Mouse (Mus musculus) midbrain, embryonic 12.5 days (tissue): ENCODE results near the gene Mefv. TPM values are rescaled to one million over a fixed set of nuclear protein-coding genes. Genes with fewer than 3 reads are reported as not detected.

Experiments
- ATAC-seq: fragments of 200-750 bp; cut with Nextera tagmentation; 2 replicates; pipeline ENCODE4 v1.8.0; 2017; ENCODE audit warnings: low read depth, moderate TSS enrichment, moderate library complexity; ENCODE audit not compliant: low FRiP score
- H3K27ac ChIP-seq: fragments of 300-500 bp; sonication (generic); replicated peaks from 2 replicates; pipeline ENCODE4 v1.5.1; 2016; ENCODE audit warnings: mild to moderate bottlenecking
- H3K27me3 ChIP-seq: fragments of 300-500 bp; sonication (generic); 2 replicates; pipeline ENCODE4 v1.6.1; 2016; ENCODE audit warnings: mild to moderate bottlenecking
- H3K36me3 ChIP-seq: fragments of 300-500 bp; sonication (generic); 2 replicates; pipeline ENCODE4 v1.6.1; 2016
- H3K4me1 ChIP-seq: fragments of 300-500 bp; sonication (generic); 2 replicates; pipeline ENCODE4 v1.6.1; 2016
- H3K4me2 ChIP-seq: fragments of 300-500 bp; sonication (generic); replicated peaks from 2 replicates; pipeline ENCODE4 v1.6.1; 2016; ENCODE audit warnings: mild to moderate bottlenecking, moderate library complexity
- H3K4me3 ChIP-seq: fragments of 300-500 bp; sonication (generic); 2 replicates; pipeline ENCODE4 v1.5.1; 2016; ENCODE audit warnings: mild to moderate bottlenecking
- H3K9ac ChIP-seq: fragments of 300-500 bp; sonication (generic); replicated peaks from 2 replicates; pipeline ENCODE4 v1.6.1; 2016; ENCODE audit warnings: mild to moderate bottlenecking, moderate library complexity
- H3K9me3 ChIP-seq: fragments of 300-500 bp; sonication (generic); 2 replicates; pipeline ENCODE4 v1.6.1; 2016; ENCODE audit warnings: mild to moderate bottlenecking
- WGBS: fragments of 180-500 bp; shearing (Covaris S2); methylation state at CpG from one replicate; pipeline ENCODE4 v1.1.7; 2016; 5-methylcytosine and 5-hydroxymethylcytosine counted together
- polyA plus RNA-seq: library from polyadenylated mRNA; unstranded; fragments of >200 nt; fragmentation: Nextera tagmentation; extraction: Ambion mirVana; gene quantifications from 2 replicates; pipeline ENCODE4 v1.2.1, GENCODE M21; 2016

Gene Mefv
- polyA plus RNA-seq = not detected in 2 replicates

DNA sequence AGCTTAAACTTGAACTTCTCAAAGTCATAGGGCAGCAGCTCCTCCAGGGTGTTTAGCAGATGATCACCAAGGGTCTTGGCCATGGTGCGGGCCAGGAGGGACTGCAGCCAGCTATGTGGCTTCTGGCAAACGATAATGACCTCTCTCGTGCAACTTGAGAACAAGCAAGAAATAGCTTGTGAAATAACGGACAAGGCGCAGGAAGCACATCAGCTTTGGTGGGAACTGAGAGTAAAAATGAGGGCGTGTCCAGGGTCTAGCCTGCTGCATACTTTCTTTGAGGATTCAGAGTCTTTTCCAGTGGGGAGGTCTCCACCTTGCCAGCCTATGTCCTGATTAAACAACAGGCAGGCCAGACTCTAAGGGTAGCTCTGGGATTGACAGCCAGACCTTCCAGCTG is at the start of gene Mefv:
Mefv (minus strand) TSS at position 118 of the 400 bp plus-strand sequence.
- Histone ChIP-seq H3K27ac (no peak within 1 kb of the TSS), H3K9me3 (no peaks in the 10 kb centered on the region), H3K4me3 (no peak within 1 kb of the TSS), H3K4me1 (no peaks in the 10 kb centered on the region), H3K9ac (no peak within 1 kb of the TSS), H3K4me2 (no peak within 1 kb of the TSS), H3K27me3 (no peaks in the 10 kb centered on the region), H3K36me3 (no peaks in the 10 kb centered on the region)
- no peak for ATAC-seq
- 94% methylated on average over 6 of the region's 6 CpGs for WGBS

GRCm38 (mm10) chr16:3748976-3749375 is 31.1 kb upstream of the Mefv start:
- H3K4me3 ChIP-seq = no peak overlapping the region
- no peak overlapping the region for H3K9ac ChIP-seq
- H3K27me3 ChIP-seq = no peaks in the 10 kb centered on the region
- H3K27ac ChIP-seq = no peak overlapping the region
- peaks cover 18% of the 10 kb centered on the region for H3K4me1 ChIP-seq
- H3K9me3 ChIP-seq = peaks cover 24% of the 10 kb centered on the region
- no peak for ATAC-seq
- 94% methylated on average over 3 of the region's 3 CpGs for WGBS
- H3K36me3 ChIP-seq = peaks cover 65% of the 10 kb centered on the region
- H3K4me2 ChIP-seq = no peak overlapping the region

- Histone ChIP-seq H3K9me3 (peaks cover 24% of the 10 kb centered on the region), H3K4me1 (peaks cover 22% of the 10 kb centered on the region), H3K9ac (no peak overlapping the region; the same call in 1 of the 2 replicates), H3K27ac (no peak overlapping the region), H3K27me3 (no peaks in the 10 kb centered on the region), H3K4me2 (peak overlapping the region; percentile 93), H3K4me3 (peak overlapping the region; percentile 84), H3K36me3 (peaks cover 44% of the 10 kb centered on the region)
- ATAC-seq = no peak
- 89% methylated on average over 4 of the region's 4 CpGs for WGBS
Measured at GRCm38 (mm10) chr16:3745656-3746055, 27.8 kb upstream of the Mefv start.

DNA sequence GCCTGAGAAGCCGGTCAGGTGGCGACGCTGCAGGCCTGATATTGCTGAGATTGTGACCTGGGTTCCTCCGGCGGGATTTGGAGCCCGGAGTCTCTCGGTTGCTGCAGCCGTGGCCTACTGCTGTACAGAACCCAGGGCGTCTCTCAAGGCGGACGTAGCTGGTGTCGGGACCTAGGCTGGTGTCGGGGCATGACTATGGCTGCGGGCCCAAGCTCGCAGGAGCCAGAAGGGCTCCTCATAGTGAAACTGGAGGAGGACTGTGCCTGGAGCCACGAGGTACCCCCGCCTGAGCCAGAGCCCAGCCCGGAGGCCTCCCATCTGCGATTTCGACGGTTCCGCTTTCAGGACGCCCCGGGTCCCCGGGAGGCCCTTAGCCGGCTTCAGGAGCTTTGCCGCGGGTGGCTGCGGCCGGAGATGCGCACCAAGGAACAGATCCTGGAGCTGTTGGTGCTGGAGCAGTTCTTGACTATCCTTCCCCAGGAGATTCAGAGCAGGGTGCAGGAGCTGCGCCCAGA is 26.3 kb upstream of the Mefv start:
- peaks cover 30% of the 10 kb centered on the region for H3K36me3 ChIP-seq
- peak overlapping the region; percentile 84 for H3K4me3 ChIP-seq
- peak overlapping the region; percentile 93 for H3K4me2 ChIP-seq
- H3K9ac ChIP-seq = peak overlapping the region; percentile 87
- no peak; the same call in 1 of the 2 replicates for ATAC-seq
- peaks cover 14% of the 10 kb centered on the region for H3K9me3 ChIP-seq
- H3K4me1 ChIP-seq = peaks cover 22% of the 10 kb centered on the region
- peak overlapping the region; percentile 85 for H3K27ac ChIP-seq
- H3K27me3 ChIP-seq = no peaks in the 10 kb centered on the region
- under 1% methylated on average over 32 of the region's 32 CpGs for WGBS

DNA sequence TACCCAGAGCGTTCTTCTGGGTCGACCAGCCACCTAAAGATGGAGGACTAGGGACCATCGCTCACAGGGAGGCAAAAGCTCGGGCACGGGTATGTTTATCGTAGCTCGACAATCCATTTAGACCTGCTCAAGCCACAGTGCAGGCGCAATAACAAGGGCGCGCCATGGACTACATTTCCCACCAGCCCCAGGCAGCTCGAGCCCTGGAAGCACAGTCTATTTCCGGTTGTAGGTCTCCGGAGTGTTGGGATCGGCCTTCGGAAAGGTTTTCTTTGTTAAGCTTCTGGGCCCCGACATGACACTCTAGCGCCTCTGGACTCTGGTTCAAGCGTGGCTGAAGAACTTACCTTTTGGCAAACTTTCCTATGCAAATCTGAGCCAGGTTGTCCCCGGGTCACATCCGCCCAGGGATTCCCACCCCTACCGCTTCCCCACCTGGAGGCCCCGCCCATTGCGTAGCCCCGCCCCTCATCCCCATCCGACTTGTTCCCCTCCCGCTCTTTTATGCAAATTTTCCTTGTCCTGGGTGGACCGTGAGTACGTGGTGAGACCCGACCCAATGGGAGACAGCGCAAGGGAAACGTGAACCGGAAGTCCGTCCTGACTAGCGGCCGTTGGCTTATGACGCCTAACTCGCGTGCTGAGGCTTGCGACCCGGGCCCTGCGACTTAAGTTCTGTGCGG is 25.7 kb upstream of the Mefv start, which contains the start of gene Zfp263:
Zfp263 (plus strand) TSS at position 591 of the 683 bp plus-strand sequence.
- Histone ChIP-seq H3K4me1 (peaks cover 22% of the 10 kb centered on the region), H3K27ac (peak within 1 kb of the TSS; percentile 85), H3K9ac (peak within 1 kb of the TSS; percentile 87), H3K27me3 (no peaks in the 10 kb centered on the region), H3K9me3 (peaks cover 8% of the 10 kb centered on the region), H3K4me3 (peak within 1 kb of the TSS; percentile 84), H3K36me3 (peaks cover 24% of the 10 kb centered on the region), H3K4me2 (peak within 1 kb of the TSS; percentile 93)
- peak; percentile 98 for ATAC-seq
- under 1% methylated on average over 42 of the region's 42 CpGs for WGBS

GRCm38 (mm10) chr16:3742466-3742865 is 24.6 kb upstream of the Mefv start:
- Histone ChIP-seq H3K9me3 (no peaks in the 10 kb centered on the region), H3K27ac (no peak overlapping the region), H3K4me1 (peaks cover 22% of the 10 kb centered on the region), H3K27me3 (no peaks in the 10 kb centered on the region), H3K36me3 (peaks cover 14% of the 10 kb centered on the region), H3K4me3 (no peak overlapping the region; the same call in 1 of the 2 replicates), H3K9ac (no peak overlapping the region), H3K4me2 (no peak overlapping the region)
- ATAC-seq = no peak
- 99% methylated on average over 6 of the region's 6 CpGs for WGBS

DNA sequence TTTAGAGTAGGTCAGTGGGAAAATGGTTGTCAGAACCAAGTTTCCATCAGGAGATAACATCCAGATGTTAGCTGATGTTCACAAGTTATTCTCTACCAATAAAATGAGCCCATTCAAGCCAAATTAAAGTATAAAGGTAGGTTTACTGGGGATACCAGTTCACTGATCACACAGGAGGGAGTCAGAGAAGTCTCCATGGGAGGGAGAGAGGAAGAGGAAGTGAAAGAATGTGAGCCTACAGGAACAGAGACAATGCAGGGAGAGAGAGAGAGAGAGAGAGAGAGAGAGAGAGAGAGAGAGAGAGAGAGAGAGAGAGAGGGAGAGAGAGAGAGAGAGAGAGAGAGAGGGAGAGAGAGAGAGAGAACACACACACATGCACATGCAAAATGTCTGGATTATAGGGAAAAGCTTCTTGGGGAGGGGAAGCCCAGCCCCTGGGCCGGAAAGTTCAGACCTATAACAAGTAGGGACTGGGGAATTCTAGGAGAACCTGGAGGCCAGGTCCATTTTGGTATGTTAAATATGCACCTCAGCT is 15.4 kb upstream of the Mefv start:
- H3K4me2 ChIP-seq = no peak overlapping the region
- WGBS = 76% methylated on average over 1 of the region's 1 CpGs
- no peaks in the 10 kb centered on the region for H3K36me3 ChIP-seq
- no peaks in the 10 kb centered on the region for H3K27me3 ChIP-seq
- ATAC-seq = no peak
- H3K4me1 ChIP-seq = no peaks in the 10 kb centered on the region
- no peak overlapping the region for H3K4me3 ChIP-seq
- no peak overlapping the region for H3K9ac ChIP-seq
- H3K27ac ChIP-seq = no peak overlapping the region
- H3K9me3 ChIP-seq = no peaks in the 10 kb centered on the region

- ATAC-seq = no peak
- Histone ChIP-seq H3K27ac (no peak overlapping the region), H3K9ac (no peak overlapping the region), H3K27me3 (no peaks in the 10 kb centered on the region), H3K9me3 (no peaks in the 10 kb centered on the region), H3K4me1 (no peaks in the 10 kb centered on the region), H3K4me2 (no peak overlapping the region), H3K36me3 (no peaks in the 10 kb centered on the region), H3K4me3 (no peak overlapping the region)
- 92% methylated on average over 4 of the region's 4 CpGs for WGBS
Measured at GRCm38 (mm10) chr16:3732612-3733011, 14.7 kb upstream of the Mefv start.

GRCm38 (mm10) chr16:3727980-3728720 is 10.3 kb upstream of the Mefv start:
- Histone ChIP-seq H3K9ac (no peak overlapping the region), H3K9me3 (no peaks in the 10 kb centered on the region), H3K4me2 (no peak overlapping the region), H3K4me1 (no peaks in the 10 kb centered on the region), H3K27ac (no peak overlapping the region), H3K4me3 (no peak overlapping the region), H3K36me3 (no peaks in the 10 kb centered on the region), H3K27me3 (no peaks in the 10 kb centered on the region)
- ATAC-seq = no peak
- WGBS = 87% methylated on average over 6 of the region's 6 CpGs

- Histone ChIP-seq H3K4me3 (no peak overlapping the region), H3K27ac (no peak overlapping the region), H3K36me3 (no peaks in the 10 kb centered on the region), H3K9ac (no peak overlapping the region), H3K4me2 (no peak overlapping the region), H3K4me1 (no peaks in the 10 kb centered on the region), H3K9me3 (no peaks in the 10 kb centered on the region), H3K27me3 (no peaks in the 10 kb centered on the region)
- no peak for ATAC-seq
- 84% methylated on average over 3 of the region's 3 CpGs for WGBS
Measured at GRCm38 (mm10) chr16:3723231-3723630, 5.3 kb upstream of the Mefv start.

- 99% methylated on average over 2 of the region's 2 CpGs for WGBS
- Histone ChIP-seq H3K9me3 (no peaks in the 10 kb centered on the region), H3K36me3 (no peaks in the 10 kb centered on the region), H3K9ac (no peak overlapping the region), H3K4me1 (no peaks in the 10 kb centered on the region), H3K27me3 (no peaks in the 10 kb centered on the region), H3K4me2 (no peak overlapping the region), H3K27ac (no peak overlapping the region), H3K4me3 (no peak overlapping the region)
- no peak for ATAC-seq
Measured at GRCm38 (mm10) chr16:3714731-3715130, 3.2 kb downstream of the Mefv start.

DNA sequence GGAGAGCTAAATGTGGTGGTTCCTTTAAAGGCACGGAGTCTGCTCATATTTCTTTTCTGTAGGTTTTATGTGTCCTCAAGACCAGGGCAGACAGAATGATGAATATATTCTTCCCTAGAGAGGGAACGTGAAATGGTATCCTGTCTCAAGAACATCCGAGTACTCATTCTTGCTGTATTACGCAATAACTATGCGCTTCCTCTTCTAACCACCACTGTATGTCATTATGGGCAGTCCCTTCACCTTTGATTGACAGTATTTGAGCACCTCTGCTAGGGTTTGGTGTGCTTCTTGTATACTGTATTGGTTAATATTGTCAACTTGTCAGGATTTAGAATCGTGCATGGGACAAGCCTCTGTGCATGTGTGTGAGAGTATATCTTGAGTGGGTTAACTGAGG is 11.2 kb downstream of the Mefv start:
- Histone ChIP-seq H3K27ac (no peak overlapping the region), H3K4me3 (no peak overlapping the region), H3K36me3 (no peaks in the 10 kb centered on the region), H3K4me2 (no peak overlapping the region), H3K27me3 (no peaks in the 10 kb centered on the region), H3K9ac (no peak overlapping the region), H3K9me3 (no peaks in the 10 kb centered on the region), H3K4me1 (no peaks in the 10 kb centered on the region)
- WGBS = 93% methylated on average over 6 of the region's 6 CpGs
- ATAC-seq = no peak
